Comparison of ENCODE assay signal across 8 mouse cellular contexts in genomic region chr9:21244428-21245112, GRCm38 (mm10). TPM values are rescaled to one million over a fixed set of nuclear protein-coding genes. Genes with fewer than 3 reads are reported as not detected.
DNase-seq lines count a peak whose midpoint lies in the region; ATAC-seq and TF ChIP-seq lines count a peak whose summit lies in the region.

No protein-coding gene starts in this region.

- H3K36me3 ChIP-seq in forebrain, postnatal 0 days (ENCODE audit: insufficient read depth), result no peaks in the 10 kb centered on the region
- no peaks in the 10 kb centered on the region for H3K36me3 ChIP-seq in limb, embryonic 11.5 days (ENCODE audit: control insufficient read depth, insufficient read depth, low read length)
- H3K36me3 ChIP-seq in neural tube, embryonic 13.5 days, result no peaks in the 10 kb centered on the region

- H3K4me2 ChIP-seq in forebrain, postnatal 0 days (ENCODE audit: low read depth), result peak overlapping the region; percentile 77
- peak overlapping the region; percentile 77 for H3K4me2 ChIP-seq in limb, embryonic 11.5 days (ENCODE audit: low read depth, severe bottlenecking)
- H3K4me2 ChIP-seq in neural tube, embryonic 13.5 days, result peak overlapping the region; percentile 80

- peak; percentile 54 for ATAC-seq in forebrain, postnatal 0 days
- no peak; the same call in 1 of the 2 replicates for ATAC-seq in limb, embryonic 11.5 days (ENCODE audit: insufficient number of reproducible peaks, low FRiP score, low TSS enrichment, low read depth)
- peak; percentile 70; the same call in 1 of the 2 replicates for ATAC-seq in neural tube, embryonic 13.5 days (ENCODE audit: low read depth)

- peaks cover 49% of the 10 kb centered on the region for H3K27me3 ChIP-seq in forebrain, postnatal 0 days (ENCODE audit: insufficient read depth, low read length)
- peaks cover 67% of the 10 kb centered on the region for H3K27me3 ChIP-seq in limb, embryonic 11.5 days (ENCODE audit: control insufficient read depth, insufficient read depth, low read length)
- H3K27me3 ChIP-seq in neural tube, embryonic 13.5 days, result peaks cover 80% of the 10 kb centered on the region

- H3K27ac ChIP-seq in forebrain, postnatal 0 days (ENCODE audit: low read depth, low read length), result peak overlapping the region; percentile 54
- H3K27ac ChIP-seq in limb, embryonic 11.5 days (replicated peaks; ENCODE audit: low read depth, low read length), result no peak overlapping the region
- H3K27ac ChIP-seq in neural tube, embryonic 13.5 days (replicated peaks), result peak overlapping the region; percentile 68

- H3K9ac ChIP-seq in forebrain, postnatal 0 days, result peak overlapping the region; percentile 62
- peak overlapping the region; percentile 47 for H3K9ac ChIP-seq in limb, embryonic 11.5 days (ENCODE audit: low read length)
- peak overlapping the region; percentile 69 for H3K9ac ChIP-seq in neural tube, embryonic 13.5 days

- H3K9me3 ChIP-seq in forebrain, postnatal 0 days (ENCODE audit: low read length), result no peaks in the 10 kb centered on the region
- H3K9me3 ChIP-seq in limb, embryonic 11.5 days (ENCODE audit: control insufficient read depth, low read length), result no peaks in the 10 kb centered on the region
- H3K9me3 ChIP-seq in neural tube, embryonic 13.5 days, result no peaks in the 10 kb centered on the region

- TF ChIP-seq CTCF in forebrain, postnatal 0 days (IDR thresholded peaks at IDR 0.05; ENCODE audit: low read depth), result no peak; the same call in none of the 2 replicates

- WGBS in forebrain, postnatal 0 days, result under 1% methylated on average over 63 of the region's 72 CpGs
- 1% methylated on average over 72 of the region's 72 CpGs for WGBS in limb, embryonic 11.5 days
- WGBS in neural tube, embryonic 13.5 days, result under 1% methylated on average over 72 of the region's 72 CpGs

- H3K4me1 ChIP-seq in forebrain, postnatal 0 days (ENCODE audit: insufficient read depth), result no peaks in the 10 kb centered on the region
- H3K4me1 ChIP-seq in limb, embryonic 11.5 days (ENCODE audit: control insufficient read depth, insufficient read depth, low read length), result peaks cover 16% of the 10 kb centered on the region
- H3K4me1 ChIP-seq in neural tube, embryonic 13.5 days (replicated peaks), result peaks cover 35% of the 10 kb centered on the region

- peak; percentile 42 for DNase-seq in adrenal gland, adult 2 months
- no peak for DNase-seq in adrenal gland, postnatal 4 days (ENCODE audit: low spot score in 2 of 2)
- peak; percentile 44 for DNase-seq in right cerebral cortex, postnatal 10 days (ENCODE audit: low spot score in 2 of 2)
- no peak for DNase-seq in right cerebral cortex, postnatal 36 days (ENCODE audit: low spot score in 2 of 2)
- DNase-seq in forebrain, postnatal 0 days, result peak; percentile 53
- peak; percentile 70 for DNase-seq in limb, embryonic 11.5 days (ENCODE audit: low spot score)
- DNase-seq in ovary, postnatal 36 days (ENCODE audit: low spot score), result no peak

- peak overlapping the region; percentile 49 for H3K4me3 ChIP-seq in forebrain, postnatal 0 days (ENCODE audit: low read depth, low read length)
- H3K4me3 ChIP-seq in limb, embryonic 11.5 days (ENCODE audit: low read depth, low read length), result peak overlapping the region; percentile 45
- peak overlapping the region; percentile 48 for H3K4me3 ChIP-seq in neural tube, embryonic 13.5 days

RNA-seq across cellular contexts. Expression of gene S1pr5, which starts 3.7 kb away (rescaled TPM):
- total RNA-seq in adrenal gland, adult 2 months (2021), result 1 to 10 TPM in 1 of 2 experiments, under 1 TPM in 1; 0.66 to 1.9 TPM
- 1.2 and 1.4 TPM in 2 replicates for polyA plus RNA-seq in adrenal gland, adult 2 months (2012; rRNA removed)
- total RNA-seq in adrenal gland, postnatal 4 days (2021), result under 1 TPM; 0.20 to 0.28 TPM
- total RNA-seq in forebrain, postnatal 0 days (2014; rRNA removed), result 2.7 and 2.8 TPM in 2 replicates
- 1.9 and 2.3 TPM in 2 replicates for polyA plus RNA-seq in forebrain, postnatal 0 days (2015; fragmentation: Nextera tagmentation; extraction: Ambion mirVana)
- polyA plus RNA-seq in limb, embryonic 11.5 days (2014; fragmentation: Nextera tagmentation; extraction: Ambion mirVana), result 0.38 and 0.39 TPM in 2 replicates
- 3.0 and 3.8 TPM in 2 replicates for polyA plus RNA-seq in neural tube, embryonic 13.5 days (2015; fragmentation: Nextera tagmentation; extraction: Ambion mirVana)

RNA-seq across cellular contexts. Expression of gene Keap1, which starts 5.4 kb away (rescaled TPM):
- 10 to 100 TPM; 36.6 to 56.5 TPM for total RNA-seq in adrenal gland, adult 2 months (2021)
- 132 and 142 TPM in 2 replicates for polyA plus RNA-seq in adrenal gland, adult 2 months (2012; rRNA removed)
- total RNA-seq in adrenal gland, postnatal 4 days (2021), result 10 to 100 TPM; 46.6 to 50.8 TPM
- total RNA-seq in forebrain, postnatal 0 days (2014; rRNA removed), result 68.9 and 72.7 TPM in 2 replicates
- polyA plus RNA-seq in forebrain, postnatal 0 days (2015; fragmentation: Nextera tagmentation; extraction: Ambion mirVana), result 60.0 and 67.0 TPM in 2 replicates
- polyA plus RNA-seq in limb, embryonic 11.5 days (2014; fragmentation: Nextera tagmentation; extraction: Ambion mirVana), result 31.1 and 35.2 TPM in 2 replicates
- 60.9 and 64.4 TPM in 2 replicates for polyA plus RNA-seq in neural tube, embryonic 13.5 days (2015; fragmentation: Nextera tagmentation; extraction: Ambion mirVana)

RNA-seq across cellular contexts. Expression of gene Atg4d, which starts 20.5 kb away (rescaled TPM):
- total RNA-seq in adrenal gland, adult 2 months (2021), result 10 to 100 TPM; 25.9 to 47.0 TPM
- 36.2 and 42.9 TPM in 2 replicates for polyA plus RNA-seq in adrenal gland, adult 2 months (2012; rRNA removed)
- total RNA-seq in adrenal gland, postnatal 4 days (2021), result 10 to 100 TPM; 33.4 to 38.7 TPM
- 18.7 and 19.5 TPM in 2 replicates for total RNA-seq in forebrain, postnatal 0 days (2014; rRNA removed)
- polyA plus RNA-seq in forebrain, postnatal 0 days (2015; fragmentation: Nextera tagmentation; extraction: Ambion mirVana), result 19.9 and 26.4 TPM in 2 replicates
- 29.5 and 31.9 TPM in 2 replicates for polyA plus RNA-seq in limb, embryonic 11.5 days (2014; fragmentation: Nextera tagmentation; extraction: Ambion mirVana)
- 55.3 and 56.1 TPM in 2 replicates for polyA plus RNA-seq in neural tube, embryonic 13.5 days (2015; fragmentation: Nextera tagmentation; extraction: Ambion mirVana)

RNA-seq across cellular contexts. Expression of gene Kri1, which starts 43.2 kb away (rescaled TPM):
- 10 to 100 TPM; 27.3 to 38.5 TPM for total RNA-seq in adrenal gland, adult 2 months (2021)
- polyA plus RNA-seq in adrenal gland, adult 2 months (2012; rRNA removed), result 11.7 and 14.4 TPM in 2 replicates
- 10 to 100 TPM; 40.2 to 41.8 TPM for total RNA-seq in adrenal gland, postnatal 4 days (2021)
- 27.6 and 28.1 TPM in 2 replicates for total RNA-seq in forebrain, postnatal 0 days (2014; rRNA removed)
- polyA plus RNA-seq in forebrain, postnatal 0 days (2015; fragmentation: Nextera tagmentation; extraction: Ambion mirVana), result 7.1 and 11.9 TPM in 2 replicates
- 14.1 and 16.2 TPM in 2 replicates for polyA plus RNA-seq in limb, embryonic 11.5 days (2014; fragmentation: Nextera tagmentation; extraction: Ambion mirVana)
- polyA plus RNA-seq in neural tube, embryonic 13.5 days (2015; fragmentation: Nextera tagmentation; extraction: Ambion mirVana), result 11.1 and 15.1 TPM in 2 replicates

RNA-seq across cellular contexts. Expression of gene Cdkn2d, which starts 46.6 kb away (rescaled TPM):
- total RNA-seq in adrenal gland, adult 2 months (2021), result 10 to 100 TPM in 1 of 2 experiments, 1 to 10 TPM in 1; 6.0 to 20.3 TPM
- polyA plus RNA-seq in adrenal gland, adult 2 months (2012; rRNA removed), result 36.0 and 42.9 TPM in 2 replicates
- total RNA-seq in adrenal gland, postnatal 4 days (2021), result 10 to 100 TPM; 21.9 to 25.6 TPM
- total RNA-seq in forebrain, postnatal 0 days (2014; rRNA removed), result 65.1 and 69.4 TPM in 2 replicates
- polyA plus RNA-seq in forebrain, postnatal 0 days (2015; fragmentation: Nextera tagmentation; extraction: Ambion mirVana), result 104 and 118 TPM in 2 replicates
- 40.6 and 42.7 TPM in 2 replicates for polyA plus RNA-seq in limb, embryonic 11.5 days (2014; fragmentation: Nextera tagmentation; extraction: Ambion mirVana)
- 95.5 and 114 TPM in 2 replicates for polyA plus RNA-seq in neural tube, embryonic 13.5 days (2015; fragmentation: Nextera tagmentation; extraction: Ambion mirVana)

Comparison
In these comparisons a context has a peak if more than half of its experiments do, and no peak if none do; other contexts are left out.
1. DNase-seq: peak in adrenal gland, adult 2 months (single experiment), right cerebral cortex, postnatal 10 days (2 of 2), forebrain, postnatal 0 days (single experiment) and limb, embryonic 11.5 days (single experiment); none in adrenal gland, postnatal 4 days (0 of 2), right cerebral cortex, postnatal 36 days (0 of 2) and ovary, postnatal 36 days (single experiment).
2. Peak in every context shown above with its lines, with median percentiles within 50 percentile points of each other: H3K4me2 ChIP-seq, H3K4me3 ChIP-seq and H3K9ac ChIP-seq.